Mouse (Mus musculus): Measurements from ENCODE around the gene Il13.

DNA sequence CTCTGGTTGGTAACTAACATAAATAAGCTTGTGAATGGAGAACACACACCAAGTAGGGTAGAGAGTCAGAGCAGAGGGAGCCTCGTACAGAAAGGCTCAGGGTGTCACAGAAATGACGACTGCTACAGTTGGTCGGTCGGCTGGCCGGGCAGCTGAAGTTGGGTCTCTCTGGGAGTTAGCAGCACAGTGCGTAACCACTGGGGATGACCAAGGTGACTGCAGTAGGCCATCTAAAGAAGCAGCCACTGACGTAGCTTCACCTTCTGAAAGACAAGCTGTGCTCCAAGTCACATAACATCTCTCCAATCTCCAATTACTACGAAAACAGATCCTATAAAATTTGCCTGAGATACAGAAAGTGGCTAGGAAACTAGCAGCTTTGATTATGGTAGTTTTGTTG is 22.9 kb upstream of the Il13 start:
- TF ChIP-seq CTCF (conservative IDR thresholded peaks at IDR 0.05; ENCODE audit: low read length) (no peak), POU5F1 (IDR thresholded peaks at IDR 0.05; ENCODE audit: borderline replicate concordance, low read length) (no peak), NANOG (IDR thresholded peaks at IDR 0.05; ENCODE audit: borderline replicate concordance, low read length) (no peak)

Measured in E14TG2a.4 (cell line).